Mouse (Mus musculus) olfactory bulb, adult 2 months (tissue): ENCODE measurements around the gene Rasgrp3.

ENCODE experiments used
- CTCF ChIP-seq: fragments of 200-500 bp; IDR thresholded peaks from 2 replicates; pipeline ENCODE4 v1.5.1; 2012; ENCODE audit warnings: low read depth, mild to moderate bottlenecking, low read length, moderate library complexity; ENCODE audit not compliant: insufficient read depth
- POLR2A ChIP-seq: fragments of 200-500 bp; IDR thresholded peaks from 2 replicates; pipeline ENCODE4 v1.6.1; 2012; ENCODE audit warnings: mild to moderate bottlenecking, low read depth, low read length, moderate library complexity; ENCODE audit not compliant: insufficient read depth

DNA sequence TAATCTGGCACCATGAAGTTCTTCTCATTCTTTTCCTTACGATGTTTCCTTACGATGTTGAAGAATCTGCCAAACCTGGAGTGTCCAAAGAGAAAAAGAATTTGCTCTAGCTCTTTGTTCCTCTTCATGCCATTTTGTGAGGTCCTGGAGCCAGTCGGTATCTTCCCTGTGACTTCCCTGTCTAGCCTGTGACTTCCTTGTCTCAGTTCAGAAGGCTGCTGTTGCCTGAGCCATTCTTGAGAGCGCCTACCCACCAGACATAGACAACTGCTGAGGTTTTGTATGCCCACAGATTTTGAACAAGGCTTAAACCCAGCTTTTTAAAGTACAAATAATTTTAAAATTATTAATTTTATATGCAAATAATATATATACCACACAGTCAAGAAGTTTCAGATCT lies 31.3 kb downstream of the Rasgrp3 start:
- no peak for TF ChIP-seq CTCF
- no peak for TF ChIP-seq POLR2A
